Mouse (Mus musculus): ENCODE data around the gene Skiv2l.

DNA sequence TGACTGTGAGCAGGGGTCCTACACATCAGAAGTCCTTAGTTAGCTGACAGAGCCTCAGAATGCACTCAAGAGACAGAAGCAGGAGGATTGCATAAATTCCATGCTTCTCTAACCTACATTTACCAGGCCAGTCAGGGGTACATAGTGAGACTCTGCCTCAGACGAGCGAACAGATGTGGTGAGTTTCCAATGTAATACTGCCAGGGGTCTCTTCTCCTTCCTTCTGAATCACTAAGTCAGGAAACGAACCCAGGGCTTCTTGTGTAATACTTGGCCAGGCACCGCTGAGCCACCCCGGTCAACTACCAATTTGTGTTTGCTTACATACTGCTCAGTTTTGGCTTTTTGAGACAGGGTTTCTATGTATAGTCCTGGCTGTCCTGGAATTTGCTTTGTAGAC lies 37.9 kb upstream of the Skiv2l start:
- TF ChIP-seq CTCF (IDR thresholded peaks at IDR 0.05; ENCODE audit: borderline replicate concordance, insufficient read depth, low read depth, low read length) (no peak), POLR2A (IDR thresholded peaks at IDR 0.05; ENCODE audit: borderline replicate concordance, insufficient read depth, low read length) (no peak)

Data from cerebellum, adult 2 months (tissue).